Mouse (Mus musculus) C2C12 (cell line): ENCODE results near the gene Cks2.

Experiments used
- CEBPB ChIP-seq: IDR thresholded peaks from one replicate; pipeline ENCODE4 v1.6.1; 2011; ENCODE audit warnings: low read depth, mild to moderate bottlenecking, control low read depth, moderate library complexity
- CTCF ChIP-seq: IDR thresholded peaks from one replicate; pipeline ENCODE4 v1.5.1; 2011; ENCODE audit not compliant: control insufficient read depth, insufficient read depth, insufficient read length
- USF1 ChIP-seq: IDR thresholded peaks from one replicate; pipeline ENCODE4 v1.6.1; 2011; ENCODE audit warnings: low read depth, mild to moderate bottlenecking, control low read depth, moderate library complexity

DNA sequence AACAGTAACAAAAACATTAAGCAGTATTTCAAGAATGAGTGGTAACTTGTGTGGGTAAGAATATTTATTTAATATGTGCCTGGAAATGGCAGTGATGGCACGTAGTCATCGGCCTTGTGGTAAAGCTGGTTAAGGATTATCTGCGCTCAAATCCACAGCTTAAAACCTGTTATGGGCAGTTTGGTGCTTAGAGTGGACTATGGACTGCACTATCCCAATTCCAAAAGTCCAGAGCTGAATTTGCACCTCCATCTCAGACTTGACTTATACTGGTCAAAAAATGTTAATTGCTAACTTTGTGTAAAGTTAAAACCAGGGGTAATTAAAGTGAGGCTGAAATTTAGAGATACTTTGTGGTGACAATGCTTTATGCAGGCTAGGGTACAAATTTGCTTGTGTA lies 2.7 kb downstream of the Cks2 start:
- TF ChIP-seq CTCF, result no peak
- TF ChIP-seq USF1, result no peak
- TF ChIP-seq CEBPB, result no peak
